Mouse (Mus musculus): Measurements from ENCODE around the gene Cldn6.

- no peak for TF ChIP-seq POLR2A (IDR thresholded peaks at IDR 0.05; ENCODE audit: low read depth, low read length)
- TF ChIP-seq CTCF (IDR thresholded peaks at IDR 0.05; ENCODE audit: extremely low read depth, insufficient read depth, insufficient read length, insufficient replicate concordance) = no peak
Measured at GRCm38 (mm10) chr17:23653324-23653723, 25.7 kb upstream of the Cldn6 start.

All from spleen, adult 2 months (tissue).